Mouse (Mus musculus): ENCODE measurements around the gene Yipf2.
"Not testable (repeated sequence)": the region's sequence is repeated elsewhere in the genome, so short reads cannot be mapped to it uniquely, and the experiment has no call there.

Gene Yipf2

GRCm38 (mm10) chr9:21559151-21559550, 33.5 kb downstream of the Yipf2 start:
- DNase-seq (ENCODE audit: low read depth, low spot score): no peak

- DNase-seq (ENCODE audit: low read depth, low spot score): peak; percentile 35
These were observed 34.3 kb downstream of the Yipf2 start for GRCm38 (mm10) chr9:21558366-21558765.

- DNase-seq (ENCODE audit: low read depth, low spot score): peak; percentile 72
These were observed 35.1 kb downstream of the Yipf2 start for GRCm38 (mm10) chr9:21557556-21557955.

GRCm38 (mm10) chr9:21556996-21557395, 35.6 kb downstream of the Yipf2 start:
- no peak for DNase-seq (ENCODE audit: low read depth, low spot score)

GRCm38 (mm10) chr9:21555198-21555742, 37.4 kb downstream of the Yipf2 start:
- no peak for DNase-seq (ENCODE audit: low read depth, low spot score)

- DNase-seq (ENCODE audit: low read depth, low spot score): no peak
These were observed 38.9 kb downstream of the Yipf2 start for GRCm38 (mm10) chr9:21553607-21554273.

- no peak for DNase-seq (ENCODE audit: low read depth, low spot score)
These were observed 41.6 kb downstream of the Yipf2 start for GRCm38 (mm10) chr9:21551049-21551448.

- DNase-seq (ENCODE audit: low read depth, low spot score): peak; percentile 79
These were observed 45.3 kb downstream of the Yipf2 start for GRCm38 (mm10) chr9:21547075-21547941.

GRCm38 (mm10) chr9:21546789-21547074, 45.9 kb downstream of the Yipf2 start, which contains the start of gene Carm1:
Gene Carm1, plus strand, starts transcription at chr9:21546894.
- DNase-seq (ENCODE audit: low read depth, low spot score): no peak

- peak; percentile 99 for DNase-seq (ENCODE audit: low read depth, low spot score)
These were observed 46.5 kb downstream of the Yipf2 start for GRCm38 (mm10) chr9:21545916-21546788.

- DNase-seq (ENCODE audit: low read depth, low spot score): peak; percentile 96
These were observed 47.2 kb downstream of the Yipf2 start for GRCm38 (mm10) chr9:21545351-21545915.

- not testable (repeated sequence) for DNase-seq (ENCODE audit: low read depth, low spot score)
These were observed 50.6 kb downstream of the Yipf2 start for GRCm38 (mm10) chr9:21542001-21542400.

GRCm38 (mm10) chr9:21539981-21540753, 52.5 kb downstream of the Yipf2 start:
- DNase-seq (ENCODE audit: low read depth, low spot score): no peak

All from ZHBTc4 (cell line).